Mouse (Mus musculus) cerebellum, adult 2 months (tissue): Measurements from ENCODE around the gene Hspb2.

Source experiments
- CTCF ChIP-seq: fragments of 200-500 bp; IDR thresholded peaks from 2 replicates; pipeline ENCODE4 v1.5.1; 2011; ENCODE audit warnings: low read depth, mild to moderate bottlenecking, control low read depth, low read length, moderate library complexity, borderline replicate concordance; ENCODE audit not compliant: insufficient read depth
- POLR2A ChIP-seq: fragments of 200-500 bp; IDR thresholded peaks from 2 replicates; pipeline ENCODE4 v1.6.1; 2011; ENCODE audit warnings: low read length, control low read depth, borderline replicate concordance; ENCODE audit not compliant: insufficient read depth

DNA sequence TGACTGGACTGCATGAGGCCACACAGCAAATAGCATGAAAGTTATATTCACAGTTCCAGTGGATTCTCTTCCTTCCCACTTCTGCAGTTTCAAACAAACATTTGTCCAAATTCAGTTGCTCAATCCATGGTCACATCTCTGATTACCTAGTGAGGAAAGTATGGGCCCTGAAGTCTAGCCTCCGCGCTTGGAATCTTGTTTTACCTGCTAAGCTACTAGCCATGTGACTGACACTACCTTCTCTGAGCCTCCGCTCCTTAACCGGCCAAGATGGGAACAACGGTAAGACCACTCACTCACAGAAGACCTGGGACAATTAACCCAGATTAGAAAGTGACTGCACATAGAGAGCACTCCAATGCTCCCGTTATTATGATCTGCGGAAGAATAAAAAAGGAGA, 6.3 kb downstream of the Hspb2 start:
- TF ChIP-seq POLR2A (no peak), CTCF (no peak)
